Mouse (Mus musculus) forebrain, embryonic 15.5 days (tissue): ENCODE data around the gene Pitpna. TPM values are rescaled to one million over a fixed set of nuclear protein-coding genes. Genes with fewer than 3 reads are reported as not detected.
"Not testable (repeated sequence)": the region's sequence is repeated elsewhere in the genome, so short reads cannot be mapped to it uniquely, and the experiment has no call there.

Experiments used
- ATAC-seq: fragments of 200-750 bp; cut with Nextera tagmentation; replicated peaks from 2 replicates; pipeline ENCODE4 v1.8.0; 2017; ENCODE audit warnings: mild to moderate bottlenecking, moderate TSS enrichment, moderate library complexity
- H3K27ac ChIP-seq: fragments of 300-500 bp; sonication (generic); replicated peaks from 2 replicates; pipeline ENCODE4 v1.5.1; 2015; ENCODE audit warnings: mild to moderate bottlenecking, inconsistent platforms
- H3K27me3 ChIP-seq: fragments of 300-500 bp; sonication (generic); 2 replicates; pipeline ENCODE4 v1.6.1; 2015; ENCODE audit warnings: inconsistent platforms
- H3K36me3 ChIP-seq: fragments of 300-500 bp; sonication (generic); 2 replicates; pipeline ENCODE4 v1.6.1; 2015; ENCODE audit warnings: mild to moderate bottlenecking, inconsistent platforms
- H3K4me1 ChIP-seq: fragments of 300-500 bp; sonication (generic); 2 replicates; pipeline ENCODE4 v1.6.1; 2015; ENCODE audit warnings: inconsistent platforms
- H3K4me2 ChIP-seq: fragments of 300-500 bp; sonication (generic); replicated peaks from 2 replicates; pipeline ENCODE4 v1.6.1; 2015; ENCODE audit warnings: mild to moderate bottlenecking, inconsistent platforms
- H3K4me3 ChIP-seq: fragments of 300-500 bp; sonication (generic); 2 replicates; pipeline ENCODE4 v1.5.1; 2015; ENCODE audit warnings: mild to moderate bottlenecking, inconsistent platforms
- H3K9ac ChIP-seq: fragments of 300-500 bp; sonication (generic); replicated peaks from 2 replicates; pipeline ENCODE4 v1.6.1; 2015; ENCODE audit warnings: mild to moderate bottlenecking, inconsistent platforms
- H3K9me3 ChIP-seq: fragments of 300-500 bp; sonication (generic); 2 replicates; pipeline ENCODE4 v1.6.1; 2016; ENCODE audit warnings: inconsistent platforms
- WGBS: fragments of 180-500 bp; shearing (Covaris S2); methylation state at CpG from one replicate; pipeline ENCODE4 v1.1.7; 2015; ENCODE audit warnings: mixed read lengths; 5-methylcytosine and 5-hydroxymethylcytosine counted together
- polyA plus RNA-seq: library from polyadenylated mRNA; unstranded; fragments of >200 nt; fragmentation: Nextera tagmentation; extraction: Ambion mirVana; gene quantifications from 2 replicates; pipeline ENCODE4 v1.2.1, GENCODE M21; 2015

The Pitpna gene
- polyA plus RNA-seq, 1 experiment from 2014 or later, result 97.7 TPM

DNA sequence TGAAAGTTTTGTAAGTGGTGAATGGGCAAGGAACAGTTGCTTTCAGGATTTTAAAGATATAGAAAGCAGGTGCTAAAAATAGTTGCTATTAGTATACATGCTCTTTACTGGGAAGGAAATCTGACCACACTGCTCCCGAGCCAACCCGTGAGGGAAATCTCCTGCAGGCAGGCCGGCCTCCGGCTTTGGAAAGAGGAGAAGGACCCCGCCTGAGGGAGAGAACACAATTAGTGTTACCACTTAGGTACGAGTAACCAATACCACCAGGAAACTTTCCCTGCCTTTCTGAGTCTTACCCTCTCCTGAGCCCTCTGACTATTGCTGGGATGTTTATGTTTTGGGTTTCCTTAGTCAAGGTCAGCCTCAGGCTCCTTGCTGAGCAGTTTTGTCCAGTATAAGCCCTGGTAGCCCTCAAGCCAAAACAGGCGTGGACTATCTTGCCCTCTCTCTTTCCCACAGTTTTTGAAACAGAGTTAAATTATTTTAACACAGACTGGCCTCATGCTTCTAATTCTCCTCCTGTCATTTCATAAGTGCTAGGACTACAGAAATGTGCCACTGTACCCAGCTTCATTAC lies 34.9 kb upstream of the Pitpna start:
- ATAC-seq, result no peak
- H3K4me2 ChIP-seq, result no peak overlapping the region
- H3K27me3 ChIP-seq, result no peaks in the 10 kb centered on the region
- no peak overlapping the region for H3K4me3 ChIP-seq
- H3K9me3 ChIP-seq, result no peaks in the 10 kb centered on the region
- H3K36me3 ChIP-seq, result no peaks in the 10 kb centered on the region
- no peak overlapping the region for H3K27ac ChIP-seq
- no peak overlapping the region for H3K9ac ChIP-seq
- H3K4me1 ChIP-seq, result peaks cover 27% of the 10 kb centered on the region
- 56% methylated on average over 7 of the region's 7 CpGs for WGBS

GRCm38 (mm10) chr11:75556006-75556405 lies 31.9 kb upstream of the Pitpna start:
- not testable (repeated sequence) for H3K27me3 ChIP-seq, H3K4me3 ChIP-seq, H3K9me3 ChIP-seq, H3K36me3 ChIP-seq, H3K4me2 ChIP-seq, H3K4me1 ChIP-seq, ATAC-seq, H3K27ac ChIP-seq, H3K9ac ChIP-seq
- 94% methylated on average over 6 of the region's 6 CpGs for WGBS

GRCm38 (mm10) chr11:75557142-75557541 lies 30.8 kb upstream of the Pitpna start:
- no peak overlapping the region for H3K27ac ChIP-seq
- no peak overlapping the region for H3K4me2 ChIP-seq
- no peak overlapping the region for H3K9ac ChIP-seq
- WGBS, result 86% methylated on average over 6 of the region's 6 CpGs
- no peaks in the 10 kb centered on the region for H3K9me3 ChIP-seq
- no peak for ATAC-seq
- no peak overlapping the region for H3K4me3 ChIP-seq
- no peaks in the 10 kb centered on the region for H3K27me3 ChIP-seq
- H3K4me1 ChIP-seq, result peaks cover 3% of the 10 kb centered on the region; the same call in 1 of the 2 replicates
- H3K36me3 ChIP-seq, result peaks cover 4% of the 10 kb centered on the region; the same call in 1 of the 2 replicates

DNA sequence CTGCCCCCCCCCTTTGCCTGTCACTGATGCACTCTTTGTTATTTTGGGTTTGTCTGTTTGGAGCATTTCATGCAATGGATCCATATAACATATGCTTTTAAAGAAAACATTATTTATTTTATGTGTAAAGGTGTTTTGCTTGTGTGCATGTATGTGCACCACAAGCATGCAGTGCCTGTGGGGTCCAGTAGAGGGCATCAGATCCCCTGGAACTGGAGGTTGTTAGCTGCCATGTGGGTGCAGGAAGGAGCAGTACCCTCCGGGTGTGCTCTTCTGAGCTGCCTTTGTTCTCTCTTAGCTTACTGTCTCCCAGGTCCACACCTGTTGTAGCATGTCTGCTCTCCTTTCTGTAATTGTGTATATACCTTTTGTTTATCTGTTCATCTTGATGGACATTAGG lies 29.8 kb upstream of the Pitpna start:
- no peaks in the 10 kb centered on the region for H3K27me3 ChIP-seq
- no peak overlapping the region for H3K9ac ChIP-seq
- no peak overlapping the region for H3K4me3 ChIP-seq
- ATAC-seq, result no peak
- no peak overlapping the region for H3K27ac ChIP-seq
- H3K4me2 ChIP-seq, result no peak overlapping the region
- 81% methylated on average over 1 of the region's 1 CpGs for WGBS
- peaks cover 9% of the 10 kb centered on the region; the same call in 1 of the 2 replicates for H3K36me3 ChIP-seq
- no peaks in the 10 kb centered on the region for H3K9me3 ChIP-seq
- no peaks in the 10 kb centered on the region for H3K4me1 ChIP-seq

- H3K9me3 ChIP-seq, result no peaks in the 10 kb centered on the region
- H3K4me1 ChIP-seq, result no peaks in the 10 kb centered on the region
- no peak overlapping the region for H3K4me2 ChIP-seq
- ATAC-seq, result no peak
- no peak overlapping the region for H3K27ac ChIP-seq
- H3K36me3 ChIP-seq, result peaks cover 16% of the 10 kb centered on the region; the same call in 1 of the 2 replicates
- 89% methylated on average over 8 of the region's 8 CpGs for WGBS
- no peaks in the 10 kb centered on the region for H3K27me3 ChIP-seq
- H3K9ac ChIP-seq, result no peak overlapping the region
- no peak overlapping the region for H3K4me3 ChIP-seq
Observed at GRCm38 (mm10) chr11:75559870-75560504, 27.9 kb upstream of the Pitpna start.

GRCm38 (mm10) chr11:75560530-75561409 lies 27.1 kb upstream of the Pitpna start:
- H3K27ac ChIP-seq, result no peak overlapping the region
- no peaks in the 10 kb centered on the region for H3K9me3 ChIP-seq
- no peak overlapping the region for H3K9ac ChIP-seq
- no peak overlapping the region for H3K4me2 ChIP-seq
- no peak overlapping the region for H3K4me3 ChIP-seq
- H3K36me3 ChIP-seq, result peaks cover 16% of the 10 kb centered on the region; the same call in 1 of the 2 replicates
- 77% methylated on average over 14 of the region's 14 CpGs for WGBS
- no peaks in the 10 kb centered on the region for H3K27me3 ChIP-seq
- H3K4me1 ChIP-seq, result no peaks in the 10 kb centered on the region
- no peak for ATAC-seq

DNA sequence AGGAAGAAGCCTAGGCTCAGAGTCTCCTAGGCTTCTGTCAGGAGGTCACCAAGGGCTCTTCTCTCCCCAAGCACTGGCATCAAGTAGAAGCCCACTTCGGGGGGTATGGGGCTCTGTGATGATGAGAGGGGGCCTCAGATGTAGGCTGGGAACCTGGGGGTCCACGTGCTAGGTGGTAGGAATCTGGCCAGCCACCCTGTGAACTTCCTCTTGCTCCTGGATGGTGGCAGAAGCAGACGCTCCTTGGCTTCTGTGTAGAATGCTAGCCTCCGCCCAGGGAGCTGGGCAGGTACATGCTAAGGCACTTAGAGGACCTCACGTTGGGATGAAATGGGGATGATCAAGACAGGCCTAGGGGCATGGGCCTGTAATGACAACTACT lies 26.5 kb upstream of the Pitpna start:
- Histone ChIP-seq H3K36me3 (peaks cover 16% of the 10 kb centered on the region; the same call in 1 of the 2 replicates), H3K9ac (no peak overlapping the region), H3K4me1 (no peaks in the 10 kb centered on the region), H3K4me2 (no peak overlapping the region), H3K9me3 (no peaks in the 10 kb centered on the region), H3K4me3 (no peak overlapping the region), H3K27ac (no peak overlapping the region), H3K27me3 (no peaks in the 10 kb centered on the region)
- ATAC-seq, result no peak
- 90% methylated on average over 5 of the region's 5 CpGs for WGBS

GRCm38 (mm10) chr11:75562840-75563239 lies 25.1 kb upstream of the Pitpna start:
- Histone ChIP-seq H3K27ac (no peak overlapping the region), H3K4me2 (no peak overlapping the region), H3K9me3 (no peaks in the 10 kb centered on the region), H3K4me1 (no peaks in the 10 kb centered on the region), H3K4me3 (no peak overlapping the region), H3K36me3 (peaks cover 16% of the 10 kb centered on the region; the same call in 1 of the 2 replicates), H3K27me3 (no peaks in the 10 kb centered on the region), H3K9ac (no peak overlapping the region)
- ATAC-seq, result no peak
- 88% methylated on average over 8 of the region's 8 CpGs for WGBS

GRCm38 (mm10) chr11:75563851-75564548 lies 23.9 kb upstream of the Pitpna start:
- no peak overlapping the region for H3K27ac ChIP-seq
- 71% methylated on average over 18 of the region's 18 CpGs for WGBS

DNA sequence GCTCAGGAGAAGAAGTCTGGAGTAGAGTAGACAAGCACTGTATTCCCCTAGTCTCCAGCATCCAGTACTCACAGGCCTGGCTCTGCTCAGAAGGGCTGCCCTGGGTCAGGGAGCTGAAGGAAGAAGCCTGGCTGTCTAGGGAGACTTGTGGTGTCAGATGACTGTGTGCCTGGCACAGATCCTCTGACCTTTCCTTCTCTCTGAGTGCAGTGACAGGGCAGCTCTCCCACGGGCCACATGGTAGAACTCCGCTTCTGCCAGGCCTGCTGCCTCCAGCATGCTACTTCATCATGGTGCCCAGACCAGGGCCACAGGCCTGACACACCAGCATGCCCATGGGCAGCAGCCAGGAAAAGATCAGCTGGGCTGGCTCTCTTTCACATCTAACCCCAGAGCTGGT lies 22.0 kb upstream of the Pitpna start:
- H3K4me1 ChIP-seq, result no peaks in the 10 kb centered on the region
- H3K36me3 ChIP-seq, result peaks cover 30% of the 10 kb centered on the region
- H3K4me3 ChIP-seq, result no peak overlapping the region
- H3K27me3 ChIP-seq, result no peaks in the 10 kb centered on the region
- no peak overlapping the region for H3K9ac ChIP-seq
- no peak overlapping the region for H3K27ac ChIP-seq
- 79% methylated on average over 2 of the region's 2 CpGs for WGBS
- no peak for ATAC-seq
- no peak overlapping the region for H3K4me2 ChIP-seq
- H3K9me3 ChIP-seq, result no peaks in the 10 kb centered on the region

More at GRCm38 (mm10) chr11:75563851-75564548, 23.9 kb upstream of the Pitpna start:
- H3K4me2 ChIP-seq, result no peak overlapping the region
- H3K9ac ChIP-seq, result no peak overlapping the region
- no peaks in the 10 kb centered on the region for H3K4me1 ChIP-seq
- ATAC-seq, result no peak
- no peaks in the 10 kb centered on the region for H3K9me3 ChIP-seq
- peaks cover 21% of the 10 kb centered on the region for H3K36me3 ChIP-seq
- no peak overlapping the region for H3K4me3 ChIP-seq
- no peaks in the 10 kb centered on the region for H3K27me3 ChIP-seq

- no peak for ATAC-seq
- 82% methylated on average over 13 of the region's 13 CpGs for WGBS
- no peaks in the 10 kb centered on the region for H3K4me1 ChIP-seq
- no peak overlapping the region for H3K4me3 ChIP-seq
- no peaks in the 10 kb centered on the region for H3K27me3 ChIP-seq
- H3K4me2 ChIP-seq, result no peak overlapping the region
- H3K27ac ChIP-seq, result no peak overlapping the region
- H3K9me3 ChIP-seq, result no peaks in the 10 kb centered on the region
- H3K9ac ChIP-seq, result no peak overlapping the region
- H3K36me3 ChIP-seq, result peaks cover 26% of the 10 kb centered on the region
Observed at GRCm38 (mm10) chr11:75566276-75567196, 21.4 kb upstream of the Pitpna start.
